Mouse (Mus musculus): ENCODE data around the gene Pkhd1.

Gene Pkhd1

DNA sequence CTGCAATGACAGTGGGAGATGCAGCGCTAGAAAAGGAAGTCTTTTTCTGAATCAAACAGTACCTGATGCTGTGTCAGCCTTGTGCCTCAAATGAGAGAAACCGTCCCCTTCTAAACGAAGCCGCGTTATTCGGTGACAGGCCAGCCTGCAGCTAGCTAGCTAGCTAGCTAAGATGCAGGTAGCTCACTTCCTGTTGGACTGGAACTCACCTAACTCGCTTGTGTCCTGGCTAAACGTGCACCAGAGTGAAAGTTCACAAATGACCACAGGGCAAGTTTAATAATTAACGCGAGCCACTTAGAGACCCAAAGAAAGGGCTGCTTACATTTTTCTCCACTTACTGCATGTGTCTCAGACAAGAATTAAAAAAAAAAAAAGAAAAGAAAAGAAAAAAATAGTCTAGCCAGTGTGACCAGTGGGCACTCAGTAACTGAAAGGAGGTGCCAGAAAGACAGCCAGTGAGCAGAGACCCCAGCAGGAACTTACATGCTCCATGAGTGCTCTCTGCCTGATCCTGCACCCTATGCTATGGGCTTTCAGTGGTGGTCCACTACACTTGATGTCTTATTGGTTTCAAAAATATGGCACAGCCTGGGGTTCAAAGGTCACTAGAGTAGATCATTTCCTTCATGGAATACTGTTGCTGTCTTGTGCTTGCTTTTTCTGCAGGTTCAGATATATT is at the start of gene Pkhd1:
Gene Pkhd1, minus strand, starts transcription at position 216 of the 682 bp plus-strand sequence.
- peak; percentile 5 for DNase-seq

DNA sequence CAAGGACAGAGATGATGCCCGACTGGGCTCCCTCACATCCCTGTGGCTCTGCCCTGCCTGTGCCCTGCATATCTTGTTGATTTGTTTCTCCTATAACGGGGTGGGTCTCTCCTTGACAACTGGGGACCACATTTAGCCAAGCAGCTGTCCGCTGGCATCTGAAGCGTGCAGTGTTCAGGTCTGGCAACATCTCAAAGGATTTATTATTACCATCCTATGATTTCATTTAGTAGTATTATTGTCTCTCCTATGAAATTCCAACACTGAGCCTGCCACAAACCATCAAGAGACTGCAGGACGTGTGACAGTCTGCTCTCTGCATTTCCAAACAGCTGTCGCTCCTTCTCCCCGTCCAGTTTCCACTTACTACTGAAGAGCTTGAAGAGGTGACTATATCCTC is 49.7 kb upstream of the Pkhd1 start:
- DNase-seq, result no peak

DNA sequence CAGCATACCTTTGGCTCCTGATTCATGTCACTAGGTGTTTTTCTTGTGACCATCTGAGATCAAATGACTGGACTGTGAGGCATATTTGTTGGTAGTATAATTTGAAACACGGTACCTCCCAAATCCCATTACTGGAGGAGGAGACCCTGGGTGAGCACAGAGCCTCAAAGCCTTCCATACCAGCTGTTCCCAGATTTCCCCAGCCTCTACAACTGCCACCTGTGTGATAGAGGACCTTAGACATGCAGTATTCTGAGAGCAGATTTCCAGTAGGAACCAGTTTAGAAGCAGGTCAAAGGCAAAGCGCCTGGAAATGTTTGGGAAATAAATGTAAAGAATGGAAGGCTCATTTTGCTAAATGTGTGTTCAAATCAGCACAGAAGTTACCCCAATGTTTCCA is 48.4 kb upstream of the Pkhd1 start:
- DNase-seq, result no peak

DNA sequence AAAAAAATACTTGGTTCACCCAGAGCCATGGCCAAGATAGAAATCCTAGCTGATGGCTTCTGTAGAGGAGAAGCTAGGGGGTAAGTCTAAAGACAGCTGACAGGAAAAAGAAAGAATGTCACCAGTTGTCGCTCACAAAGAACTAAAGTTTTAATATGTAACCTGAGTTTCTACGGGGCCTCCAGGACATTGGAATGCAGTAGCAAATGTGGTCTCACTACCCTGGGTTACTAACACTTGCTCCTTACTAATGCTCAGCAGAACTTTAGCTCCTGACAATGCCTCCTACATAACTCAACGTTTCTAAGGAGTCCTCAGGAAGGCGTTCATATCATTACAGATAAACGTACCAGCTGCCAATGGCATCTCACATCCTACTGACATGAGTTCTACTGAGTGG is 37.2 kb upstream of the Pkhd1 start:
- DNase-seq, result no peak

DNA sequence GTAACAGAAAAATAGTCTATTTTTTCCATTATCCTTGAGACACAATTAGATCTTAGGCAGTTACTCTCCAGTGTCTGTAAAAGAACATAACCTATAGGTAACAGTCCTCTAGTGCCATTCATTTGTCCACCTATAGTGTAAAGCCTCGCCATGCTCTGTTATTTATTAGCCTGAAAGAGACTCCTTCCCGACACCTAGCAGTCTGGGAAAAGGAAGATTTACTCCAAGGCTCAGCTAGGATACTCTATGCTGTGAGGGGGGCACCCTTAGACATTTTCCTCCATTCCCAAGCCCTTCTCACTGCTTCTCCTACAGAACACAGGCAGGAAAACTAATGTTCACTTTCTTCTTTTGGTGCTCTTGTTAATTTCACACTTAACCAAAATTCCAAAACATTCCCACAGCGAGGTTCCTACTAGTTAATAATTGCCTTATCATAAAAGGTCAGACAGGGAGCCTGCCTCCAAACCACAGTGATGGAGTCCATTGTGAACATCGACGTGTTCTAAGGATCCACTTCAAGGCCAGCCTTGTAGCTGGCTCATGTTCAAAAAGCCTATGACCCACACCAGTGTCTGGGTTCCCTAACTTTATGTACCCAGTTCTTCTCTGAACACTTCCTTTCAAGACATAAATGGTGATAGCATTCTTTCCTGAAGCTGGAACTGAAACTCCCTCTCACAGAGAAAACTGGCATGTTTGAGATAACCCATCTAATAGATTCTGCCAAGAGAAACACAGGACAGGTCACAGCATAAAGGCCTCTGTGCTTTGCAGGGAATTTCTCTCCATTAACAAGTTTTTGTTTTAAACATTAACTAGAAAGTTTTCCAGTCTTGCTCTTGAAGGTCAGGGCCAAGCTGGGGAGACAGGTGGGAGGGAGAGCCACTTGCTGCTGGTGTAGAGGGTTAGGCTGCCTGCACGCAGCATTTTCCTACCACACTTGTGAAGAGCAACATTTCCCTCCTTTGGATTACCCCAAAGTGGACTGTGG is 35.9 kb upstream of the Pkhd1 start:
- DNase-seq, result no peak

DNA sequence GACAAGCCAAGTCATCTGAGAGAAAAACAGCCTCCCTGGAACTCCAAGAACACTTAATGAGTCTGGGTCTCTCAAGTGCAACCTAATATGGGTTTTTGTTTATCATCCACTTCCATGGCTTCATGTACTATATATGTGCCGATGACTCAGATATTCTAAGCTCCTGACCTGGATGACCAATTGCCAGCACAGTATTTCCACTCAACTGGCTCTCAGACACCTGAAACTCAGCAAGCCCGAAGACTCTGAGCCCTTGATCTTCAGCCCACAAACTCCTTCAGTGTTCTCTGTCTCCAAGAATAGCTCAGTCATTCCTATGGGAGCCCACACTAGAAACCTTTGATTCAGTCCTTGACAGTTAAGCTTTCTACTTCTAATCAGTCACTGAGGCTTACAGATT is 17.0 kb upstream of the Pkhd1 start:
- no peak for DNase-seq

DNA sequence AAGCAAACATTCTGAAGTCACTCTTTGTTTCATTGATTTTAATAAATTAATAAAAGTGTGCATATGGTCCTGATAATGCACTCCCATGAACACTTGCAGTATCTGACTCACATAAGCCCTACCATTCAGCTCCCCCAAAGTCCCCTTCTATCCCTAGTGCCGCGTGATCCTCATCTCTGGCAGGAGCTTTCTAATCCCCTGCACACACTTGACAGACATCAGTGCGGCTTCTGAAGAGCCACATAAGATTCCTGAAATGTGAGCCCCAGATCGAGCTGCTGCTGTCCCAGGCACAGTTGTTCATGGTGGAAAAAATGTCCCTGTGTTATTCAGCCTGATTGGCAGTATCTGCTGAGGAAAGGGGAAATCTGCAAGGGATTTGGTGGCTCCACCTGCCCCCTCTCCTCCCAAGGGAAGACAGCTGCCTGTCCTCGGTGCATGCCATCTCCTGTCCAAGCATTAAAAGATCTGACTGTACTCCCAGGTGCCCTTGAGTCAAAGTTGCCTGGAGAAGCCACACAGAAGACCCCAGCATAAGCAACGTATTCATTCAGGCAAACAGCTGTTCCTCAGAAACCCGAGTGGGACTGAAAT is 15.5 kb upstream of the Pkhd1 start:
- DNase-seq, result no peak

DNA sequence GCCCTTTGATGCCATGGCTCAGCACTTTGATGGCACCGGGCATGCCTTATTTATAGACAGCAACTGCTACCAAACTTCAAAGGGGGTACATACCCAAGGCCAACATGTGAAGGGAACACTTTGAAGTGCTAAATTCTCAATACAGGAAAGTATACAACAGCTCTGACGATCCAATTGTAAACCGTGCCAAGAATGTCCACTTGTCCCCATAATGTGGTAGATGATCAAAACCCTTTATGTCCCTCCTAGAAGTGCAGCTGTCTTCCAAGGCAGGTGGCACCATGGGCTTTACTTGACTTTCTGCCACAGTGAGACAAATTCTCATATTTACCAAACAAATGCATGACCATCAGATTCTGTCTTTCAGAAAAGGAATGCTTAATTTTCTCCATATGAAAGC is 6.7 kb upstream of the Pkhd1 start:
- no peak for DNase-seq

DNA sequence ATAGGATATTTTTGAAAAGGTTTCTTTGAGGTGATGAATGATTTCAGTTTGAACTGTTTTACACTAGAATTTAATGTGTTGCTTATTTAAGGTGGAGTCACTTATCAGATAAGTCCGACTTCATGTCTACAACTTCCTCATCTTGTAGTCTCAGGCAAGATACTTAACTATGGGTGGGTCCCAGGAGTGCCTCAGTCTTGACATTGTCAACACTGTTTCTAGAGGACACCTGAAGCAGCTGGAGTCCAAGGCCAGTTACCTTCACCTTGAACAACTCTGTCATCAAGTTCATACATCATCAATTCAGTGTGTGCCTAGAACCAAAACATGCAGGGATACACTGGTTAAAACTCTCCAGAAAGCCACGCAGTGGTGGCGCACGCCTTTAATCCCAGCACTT is 5.5 kb upstream of the Pkhd1 start:
- DNase-seq, result no peak

DNA sequence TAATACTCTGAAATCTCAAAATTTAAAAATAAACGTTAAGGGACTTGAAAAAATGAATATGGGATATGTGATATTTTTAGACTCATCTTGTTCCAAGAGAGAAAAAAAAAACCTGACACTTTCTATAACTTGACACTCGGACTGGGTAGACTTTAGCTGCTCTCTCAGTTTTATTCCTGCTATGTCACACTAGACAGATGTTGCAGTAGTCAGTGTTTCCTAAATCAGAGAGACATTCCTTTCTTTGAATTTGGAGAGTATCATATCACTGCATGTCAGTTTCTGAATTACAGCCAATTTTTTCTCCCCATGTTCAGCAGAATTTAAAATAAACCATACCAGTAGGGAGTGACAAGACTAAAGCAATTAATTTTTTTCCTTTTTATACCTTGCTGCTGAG is 2.7 kb upstream of the Pkhd1 start:
- no peak for DNase-seq

DNA sequence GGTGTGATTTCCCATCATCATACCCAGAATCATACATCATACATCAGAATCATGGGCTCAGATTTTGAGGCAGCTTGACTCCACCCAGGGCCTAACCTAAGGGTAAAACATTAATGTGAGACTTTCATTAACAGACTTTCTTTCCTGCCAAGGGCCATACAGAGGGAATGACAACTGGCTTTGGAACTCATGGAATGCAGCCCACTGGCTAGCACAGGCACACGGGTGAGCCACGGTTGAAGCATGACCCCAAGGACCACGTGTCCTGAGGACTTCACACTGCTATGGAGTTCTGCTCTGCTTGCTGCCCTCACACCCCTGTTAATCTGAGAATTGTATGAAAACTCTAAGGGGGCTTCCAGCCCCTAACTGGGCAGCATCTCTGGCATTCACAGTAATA is 1.5 kb upstream of the Pkhd1 start:
- no peak for DNase-seq

DNA sequence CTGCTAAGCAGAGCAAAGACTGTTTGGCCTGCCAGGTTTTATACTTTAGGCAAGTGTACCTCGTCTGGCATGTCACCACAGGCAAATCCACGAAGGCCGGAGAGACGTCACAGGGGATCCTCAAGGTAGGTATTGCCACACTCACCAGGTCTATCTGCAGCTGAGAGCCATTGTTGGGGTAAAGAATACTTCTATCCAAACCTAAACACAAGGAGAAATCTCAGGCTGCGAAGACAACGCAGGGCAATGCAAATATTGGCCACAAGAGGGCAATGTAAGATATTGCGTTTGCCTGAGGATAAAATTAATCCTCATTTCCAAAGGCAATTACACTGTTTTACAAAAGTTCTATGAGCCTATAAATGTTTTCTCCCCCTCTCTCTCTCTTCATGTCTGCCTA is 5.2 kb downstream of the Pkhd1 start:
- DNase-seq, result no peak

DNA sequence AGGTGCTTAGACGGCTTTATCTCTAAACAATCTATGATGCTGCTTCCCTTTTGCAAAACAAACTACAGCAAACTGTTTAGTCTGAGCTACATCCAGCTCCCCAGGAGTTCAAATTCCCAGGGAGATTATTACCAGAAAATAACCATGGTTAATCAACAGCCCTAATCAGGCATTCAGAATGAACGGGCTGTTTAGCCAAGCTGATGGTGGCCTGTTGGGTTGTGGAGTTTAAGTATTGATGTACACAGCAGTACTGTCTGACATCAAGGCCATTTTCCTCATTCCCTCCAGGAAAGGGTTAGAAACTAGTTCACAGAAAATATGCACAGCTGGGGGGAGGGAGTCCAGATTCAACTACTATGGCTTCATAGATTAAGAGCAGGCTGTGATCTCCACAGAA is 12.4 kb downstream of the Pkhd1 start:
- no peak for DNase-seq

DNA sequence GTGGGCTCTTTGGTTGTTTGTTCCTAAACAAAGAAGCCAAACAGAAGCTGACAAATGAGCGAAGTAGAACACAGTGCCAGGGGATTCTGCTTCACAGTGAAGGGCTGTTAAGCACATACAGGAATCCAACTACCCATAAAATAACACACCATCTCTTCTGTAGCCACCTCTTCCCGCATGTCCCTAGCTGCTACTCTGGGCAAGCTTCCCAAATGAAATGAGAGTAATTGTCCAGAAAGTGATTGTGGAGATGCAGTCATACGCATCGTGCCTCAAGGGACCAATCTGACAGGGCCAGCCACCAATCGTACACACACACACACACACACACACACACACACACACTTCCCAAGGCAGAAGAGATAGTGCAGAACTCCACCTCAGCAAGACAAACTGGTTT is 27.4 kb downstream of the Pkhd1 start:
- DNase-seq, result no peak

DNA sequence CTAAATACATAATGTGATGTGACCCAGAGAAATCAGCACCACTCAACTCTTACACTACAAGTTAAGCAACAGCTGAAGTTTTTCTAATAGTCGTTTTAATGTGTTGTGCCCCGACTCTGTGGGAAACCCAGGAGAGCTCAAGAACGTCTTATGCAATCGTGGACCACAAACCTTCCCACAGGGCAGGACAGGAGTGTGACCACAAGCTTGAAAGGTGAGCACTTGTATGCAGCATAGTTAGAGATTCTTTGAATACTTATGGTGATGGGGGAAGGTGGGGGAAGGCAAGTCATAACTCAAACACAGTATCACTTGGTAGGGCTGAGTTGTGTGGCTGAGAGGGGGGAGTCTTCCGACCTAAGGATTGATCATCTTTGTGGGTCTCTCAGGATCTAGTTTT is 46.4 kb downstream of the Pkhd1 start:
- DNase-seq, result no peak

DNA sequence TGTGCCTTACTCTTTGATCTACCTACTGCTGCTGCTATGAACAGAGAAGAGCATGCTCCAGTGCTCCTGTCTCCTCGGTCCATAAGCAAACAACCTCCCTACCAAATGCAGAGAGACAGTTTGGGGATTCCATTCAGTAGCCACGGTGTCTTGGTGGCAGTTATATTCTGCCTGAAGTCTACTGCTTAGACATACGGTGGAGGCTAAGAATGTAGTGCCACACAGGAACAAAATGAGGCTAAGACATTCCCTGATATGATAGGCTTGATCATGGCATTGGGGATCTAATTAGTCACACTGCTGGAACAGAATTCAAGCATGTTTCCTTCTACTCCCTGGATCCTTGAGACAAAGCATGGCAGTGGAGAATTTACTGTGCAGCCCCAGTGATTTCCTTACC is 48.4 kb downstream of the Pkhd1 start:
- DNase-seq, result no peak

DNA sequence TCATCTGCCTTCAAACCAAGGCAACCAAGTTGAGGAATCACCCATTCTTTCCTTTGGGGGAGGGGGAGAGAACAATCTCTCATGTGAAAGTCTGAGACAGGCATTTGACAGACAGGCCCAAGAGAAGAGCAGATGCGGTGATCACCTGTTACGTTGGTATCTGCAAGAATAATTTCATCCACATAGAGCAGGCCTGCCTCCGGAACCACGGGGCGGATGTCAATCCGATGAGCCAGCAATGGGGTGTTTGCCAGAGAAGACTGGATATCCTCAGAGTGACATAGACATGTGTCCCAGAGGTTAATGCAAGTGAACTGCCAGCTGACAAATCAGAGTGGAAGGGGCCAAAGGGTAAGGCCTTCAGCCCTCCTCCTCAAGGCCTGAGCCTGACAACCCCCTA is 59.4 kb downstream of the Pkhd1 start:
- DNase-seq, result no peak

DNA sequence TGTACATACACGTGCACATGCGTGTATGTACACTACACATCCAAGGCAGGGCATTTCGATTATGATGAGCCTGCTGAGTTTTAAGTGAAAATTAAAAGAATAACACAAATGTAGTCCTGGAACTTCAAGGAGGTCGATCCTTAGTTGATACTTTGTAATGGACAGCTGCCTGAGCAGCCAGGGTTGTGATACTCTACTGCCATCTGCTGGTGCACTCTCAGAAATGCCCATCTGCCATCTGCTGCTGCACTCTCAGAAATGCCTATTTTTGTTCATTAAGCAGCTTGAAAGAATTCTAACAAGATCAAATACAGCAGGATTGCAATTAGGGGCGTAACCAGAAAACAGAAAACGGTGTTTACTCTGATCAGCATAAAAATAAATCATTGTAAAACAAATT is 63.5 kb downstream of the Pkhd1 start:
- DNase-seq, result peak; percentile 7

DNA sequence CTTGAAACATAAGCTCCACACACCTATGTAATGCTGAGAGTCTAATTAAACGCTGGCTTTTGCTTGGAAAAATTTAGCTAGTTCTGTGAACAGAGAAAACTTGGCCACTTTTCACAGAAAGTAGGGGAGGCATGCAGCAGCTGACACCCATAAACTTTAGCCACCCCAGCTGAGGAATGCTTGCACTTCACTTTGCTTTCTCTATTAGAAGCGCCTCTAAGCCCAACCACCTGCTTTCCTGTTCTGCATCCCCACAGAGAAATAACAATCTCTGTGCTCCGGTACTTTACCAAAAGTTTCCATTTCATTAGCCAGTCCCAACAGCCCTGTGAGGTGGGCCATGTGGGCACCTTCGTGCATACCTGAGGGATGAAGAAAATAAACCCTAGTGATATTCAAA is 66.5 kb downstream of the Pkhd1 start:
- DNase-seq, result no peak

DNA sequence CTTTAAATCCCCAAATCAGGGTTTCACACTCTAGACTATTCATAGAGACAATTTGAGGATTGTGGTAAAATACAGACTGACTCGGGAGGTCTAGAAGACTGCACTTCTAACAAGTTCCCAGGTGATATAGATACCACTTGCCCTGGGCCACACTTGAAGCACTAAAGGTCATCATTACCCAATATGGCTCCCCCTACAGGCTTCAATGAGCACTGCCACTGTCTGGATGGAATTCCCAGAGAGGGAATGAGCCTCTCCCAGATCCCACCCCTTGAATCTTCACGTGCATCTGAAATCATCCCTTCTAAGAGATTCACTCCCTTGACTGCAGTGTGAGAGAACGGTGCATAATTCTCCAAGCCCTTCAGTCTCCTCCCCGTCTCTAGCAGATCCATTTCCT is 73.3 kb downstream of the Pkhd1 start:
- no peak for DNase-seq

DNA sequence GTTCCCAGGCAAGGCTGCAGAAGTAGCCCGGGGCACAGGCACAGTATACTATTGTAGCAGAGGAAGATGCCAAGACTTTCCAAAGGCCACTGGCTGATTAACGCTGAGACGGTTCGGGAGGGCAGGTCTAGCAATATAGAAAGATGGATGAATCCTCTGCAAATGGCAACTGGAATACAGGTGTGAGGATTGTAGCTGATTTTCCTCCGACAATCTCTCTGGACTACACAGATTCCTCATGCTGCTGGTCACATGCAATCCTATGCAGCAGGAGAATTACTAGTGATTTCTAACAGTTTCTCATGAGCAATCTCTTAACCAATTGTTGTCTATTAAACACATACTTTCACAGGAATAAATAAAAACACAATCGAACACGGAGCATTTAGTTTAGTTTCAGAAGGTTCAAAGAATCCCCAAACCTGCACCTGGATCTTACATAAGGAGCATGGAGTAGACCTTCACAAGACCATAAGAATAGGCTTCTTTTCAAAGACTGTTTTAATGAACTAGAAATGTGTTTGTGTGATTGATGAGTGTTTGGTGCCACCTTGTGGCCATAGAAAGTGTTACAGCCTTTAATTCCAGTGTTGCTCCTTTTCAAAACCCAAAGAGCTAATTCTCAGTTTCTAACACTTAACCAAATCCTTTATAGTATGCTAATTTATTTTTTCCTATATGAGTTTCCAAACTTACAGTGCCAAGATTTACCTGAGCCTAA is 104.3 kb downstream of the Pkhd1 start:
- no peak for DNase-seq

DNA sequence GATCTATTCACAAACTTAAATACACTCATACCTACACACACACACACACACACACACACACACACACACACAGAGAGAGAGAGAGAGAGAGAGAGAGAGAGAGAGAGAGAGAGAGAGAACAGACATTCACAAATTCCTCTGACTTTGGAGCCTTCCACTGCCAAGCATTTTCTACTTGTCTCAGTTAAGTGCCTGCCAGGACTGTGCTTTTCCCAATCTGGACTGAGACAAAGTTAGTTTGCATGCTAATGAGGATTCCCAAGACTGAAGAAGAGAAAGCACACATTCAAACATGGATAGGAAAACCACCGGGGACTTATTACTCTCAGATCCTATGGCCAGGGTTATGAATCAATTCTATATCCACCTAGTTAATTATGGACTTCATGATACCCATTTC is 118.9 kb downstream of the Pkhd1 start:
- no peak for DNase-seq

DNA sequence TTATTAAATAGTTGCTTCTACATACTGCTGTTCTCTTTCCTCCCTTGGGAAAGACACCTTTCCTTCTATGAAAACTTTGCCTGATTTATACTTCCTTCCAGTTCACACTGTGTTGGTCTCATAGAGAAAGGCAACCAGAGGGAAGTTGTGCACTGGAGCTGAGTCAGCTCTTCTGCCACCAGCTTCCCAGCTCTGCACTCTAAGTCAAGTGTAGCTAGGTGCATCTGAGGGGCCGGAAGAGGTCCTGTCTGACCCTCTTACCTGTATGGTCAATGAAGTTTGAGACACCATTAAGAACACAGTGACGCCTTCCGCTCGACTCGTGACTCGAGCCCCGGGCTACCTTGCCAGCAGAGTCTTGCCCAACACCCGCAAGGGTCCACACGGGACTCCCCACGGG is 131.8 kb downstream of the Pkhd1 start:
- DNase-seq, result no peak

Data from liver (tissue).